Mouse (Mus musculus) forebrain, embryonic 13.5 days (tissue): Measurements from ENCODE around the gene Siah1b. TPM values are rescaled to one million over a fixed set of nuclear protein-coding genes. Genes with fewer than 3 reads are reported as not detected.

Experiments used
- ATAC-seq: fragments of 200-750 bp; cut with Nextera tagmentation; 2 replicates; pipeline ENCODE4 v1.8.0; 2017
- H3K27ac ChIP-seq: fragments of 300-500 bp; sonication (generic); 2 replicates; pipeline ENCODE4 v1.5.1; 2015; ENCODE audit warnings: inconsistent platforms, mild to moderate bottlenecking, moderate library complexity
- H3K27me3 ChIP-seq: fragments of 300-500 bp; sonication (generic); 2 replicates; pipeline ENCODE4 v1.6.1; 2015; ENCODE audit warnings: mild to moderate bottlenecking, inconsistent platforms
- H3K36me3 ChIP-seq: fragments of 300-500 bp; sonication (generic); 2 replicates; pipeline ENCODE4 v1.6.1; 2015; ENCODE audit warnings: mild to moderate bottlenecking, inconsistent platforms; ENCODE audit not compliant: poor library complexity, severe bottlenecking
- H3K4me1 ChIP-seq: fragments of 300-500 bp; sonication (generic); 2 replicates; pipeline ENCODE4 v1.6.1; 2015; ENCODE audit warnings: inconsistent platforms
- H3K4me2 ChIP-seq: fragments of 300-500 bp; sonication (generic); 2 replicates; pipeline ENCODE4 v1.6.1; 2015; ENCODE audit warnings: inconsistent platforms, mild to moderate bottlenecking, moderate library complexity
- H3K4me3 ChIP-seq: fragments of 300-500 bp; sonication (generic); 2 replicates; pipeline ENCODE4 v1.5.1; 2015; ENCODE audit warnings: mild to moderate bottlenecking, inconsistent platforms
- H3K9ac ChIP-seq: fragments of 300-500 bp; sonication (generic); 2 replicates; pipeline ENCODE4 v1.6.1; 2015; ENCODE audit warnings: mild to moderate bottlenecking, inconsistent platforms
- H3K9me3 ChIP-seq: fragments of 300-500 bp; sonication (generic); replicated peaks from 2 replicates; pipeline ENCODE4 v1.6.1; 2016; ENCODE audit warnings: inconsistent platforms
- WGBS: fragments of 180-500 bp; shearing (Covaris S2); methylation state at CpG from one replicate; pipeline ENCODE4 v1.1.7; 2015; 5-methylcytosine and 5-hydroxymethylcytosine counted together
- polyA plus RNA-seq: library from polyadenylated mRNA; unstranded; fragments of >200 nt; fragmentation: Nextera tagmentation; extraction: Ambion mirVana; gene quantifications from 2 replicates; pipeline ENCODE4 v1.2.1, GENCODE M21; 2015

Gene Siah1b
- polyA plus RNA-seq, 1 experiment from 2014 or later = 36.6 TPM

DNA sequence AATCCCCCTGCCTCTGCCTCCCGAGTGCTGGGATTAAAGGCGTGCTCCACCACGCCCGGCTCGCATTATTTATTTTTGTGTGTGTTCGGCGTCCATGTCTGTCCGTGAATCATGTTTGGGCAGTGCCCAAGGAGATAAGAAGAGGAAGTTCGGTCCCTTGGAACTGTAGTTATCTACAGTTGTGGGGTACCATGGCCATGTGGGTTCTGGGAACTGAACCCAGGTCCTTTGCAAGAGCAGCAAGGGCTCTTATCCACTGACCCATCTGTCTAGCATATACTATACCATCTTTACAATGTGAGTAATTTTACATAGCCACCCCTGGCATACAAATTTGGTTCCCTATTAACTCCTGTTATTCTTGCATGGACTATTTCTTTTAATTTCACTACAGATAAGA, 5.7 kb upstream of the Siah1b start:
- Histone ChIP-seq H3K4me1 (no peaks in the 10 kb centered on the region), H3K4me2 (no peak overlapping the region), H3K36me3 (no peaks in the 10 kb centered on the region), H3K27ac (no peak overlapping the region), H3K4me3 (no peak overlapping the region), H3K27me3 (no peaks in the 10 kb centered on the region), H3K9ac (no peak overlapping the region), H3K9me3 (no peaks in the 10 kb centered on the region)
- WGBS = 88% methylated on average over 9 of the region's 9 CpGs
- no peak for ATAC-seq

DNA sequence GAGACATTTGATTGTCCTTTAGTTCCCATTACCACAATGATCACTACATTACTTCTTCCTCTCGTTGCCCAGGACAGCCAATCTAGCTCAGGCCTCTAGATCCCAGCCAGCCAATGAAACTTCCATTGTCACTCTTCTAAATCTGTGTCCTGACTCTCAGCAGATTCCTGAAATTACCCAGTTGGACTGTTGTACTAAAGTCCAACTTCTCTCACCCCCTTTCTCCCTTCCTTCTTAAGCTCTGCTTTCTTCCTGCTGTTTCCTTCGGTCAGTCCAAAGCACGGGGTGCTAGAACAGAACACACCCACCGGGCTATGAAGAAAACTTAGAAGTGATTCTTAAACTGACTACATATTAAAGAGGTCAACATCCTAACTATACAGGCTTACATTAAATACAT, 7.3 kb downstream of the Siah1b start:
- H3K4me2 ChIP-seq = no peak overlapping the region
- H3K36me3 ChIP-seq = peaks cover 9% of the 10 kb centered on the region; the same call in 1 of the 2 replicates
- no peak overlapping the region for H3K27ac ChIP-seq
- no peaks in the 10 kb centered on the region for H3K9me3 ChIP-seq
- no peaks in the 10 kb centered on the region for H3K4me1 ChIP-seq
- H3K4me3 ChIP-seq = no peak overlapping the region
- no peaks in the 10 kb centered on the region for H3K27me3 ChIP-seq
- ATAC-seq = no peak
- H3K9ac ChIP-seq = no peak overlapping the region
- WGBS = 86% methylated on average over 4 of the region's 4 CpGs

DNA sequence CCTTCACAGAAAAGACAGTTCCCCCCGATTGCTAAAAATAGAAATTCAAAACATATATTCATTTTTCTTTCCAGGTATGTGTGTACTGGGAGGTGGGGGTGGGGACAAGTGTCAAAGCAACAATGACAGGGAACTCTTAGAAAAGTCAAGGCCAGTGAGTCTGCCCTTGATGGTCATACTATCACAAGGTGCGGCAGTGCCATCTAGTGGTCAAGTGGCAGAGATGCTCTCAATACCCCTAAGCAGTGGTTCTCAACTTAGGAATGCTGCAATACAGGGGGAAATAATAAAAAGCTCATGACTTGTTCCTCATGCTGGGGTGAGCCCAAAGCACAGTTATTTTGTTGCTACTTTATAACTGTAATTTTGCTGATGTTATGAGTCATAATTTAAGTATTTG, 10.1 kb downstream of the Siah1b start:
- WGBS = 15% methylated on average over 2 of the region's 2 CpGs

GRCm38 (mm10) chrX:164059070-164059469, 17.2 kb downstream of the Siah1b start:
- no peak for ATAC-seq
- H3K9me3 ChIP-seq = no peaks in the 10 kb centered on the region

More for the DNA sequence above, 10.1 kb downstream of the Siah1b start:
- H3K4me3 ChIP-seq = no peak overlapping the region
- ATAC-seq = peak; percentile 78
- H3K27ac ChIP-seq = no peak overlapping the region
- H3K36me3 ChIP-seq = no peaks in the 10 kb centered on the region
- H3K9me3 ChIP-seq = no peaks in the 10 kb centered on the region
- H3K27me3 ChIP-seq = no peaks in the 10 kb centered on the region; the same call in 1 of the 2 replicates
- H3K4me2 ChIP-seq = no peak overlapping the region
- no peak overlapping the region for H3K9ac ChIP-seq
- no peaks in the 10 kb centered on the region for H3K4me1 ChIP-seq

DNA sequence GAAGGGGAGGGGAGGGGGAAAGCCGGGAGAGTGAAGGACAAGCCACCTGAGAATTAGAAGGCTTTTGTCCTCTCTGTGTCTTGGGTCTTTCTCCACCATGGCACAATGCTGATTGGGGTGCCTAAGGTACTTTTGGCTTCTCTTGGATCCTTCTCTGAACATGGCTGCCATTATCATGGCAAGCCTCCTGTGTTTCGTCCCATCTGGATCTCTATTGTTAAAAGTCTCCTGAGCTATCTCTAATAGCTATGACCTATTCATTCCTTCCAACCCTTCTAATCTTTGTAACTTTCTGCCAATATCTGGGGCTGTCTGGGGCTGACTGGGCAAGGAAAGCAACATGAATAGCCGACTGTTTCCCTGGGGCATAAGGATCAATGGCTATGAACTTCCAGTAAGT, 17.8 kb downstream of the Siah1b start:
- Histone ChIP-seq H3K27ac (no peak overlapping the region), H3K9ac (no peak overlapping the region), H3K9me3 (no peaks in the 10 kb centered on the region), H3K4me1 (no peaks in the 10 kb centered on the region), H3K4me3 (no peak overlapping the region), H3K4me2 (no peak overlapping the region), H3K27me3 (no peaks in the 10 kb centered on the region; the same call in 1 of the 2 replicates), H3K36me3 (no peaks in the 10 kb centered on the region)
- ATAC-seq = no peak
- WGBS = 75% methylated on average over 3 of the region's 3 CpGs

More at GRCm38 (mm10) chrX:164059070-164059469, 17.2 kb downstream of the Siah1b start:
- Histone ChIP-seq H3K4me1 (no peaks in the 10 kb centered on the region), H3K4me3 (no peak overlapping the region), H3K4me2 (no peak overlapping the region), H3K36me3 (no peaks in the 10 kb centered on the region), H3K27ac (no peak overlapping the region), H3K9ac (no peak overlapping the region), H3K27me3 (no peaks in the 10 kb centered on the region; the same call in 1 of the 2 replicates)
- WGBS = 65% methylated on average over 4 of the region's 4 CpGs

DNA sequence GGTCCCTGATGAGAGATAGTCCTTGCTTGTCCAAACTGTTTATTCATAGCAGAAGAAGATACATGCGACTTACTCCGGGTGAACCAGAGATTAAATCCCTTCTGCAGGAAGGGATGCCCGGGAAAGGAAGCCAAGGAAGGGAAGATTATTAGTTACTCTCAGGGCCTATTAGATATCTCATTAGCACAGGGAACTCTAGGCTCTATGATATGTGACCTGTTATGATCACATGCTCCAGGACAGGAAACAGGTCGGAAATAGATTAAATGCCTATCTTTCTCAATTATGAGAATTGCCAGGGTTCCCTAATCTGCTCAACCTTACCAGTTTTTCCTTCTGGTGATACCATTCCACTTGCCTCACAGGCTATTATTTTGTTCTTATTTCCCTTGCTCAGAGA, 20.6 kb downstream of the Siah1b start:
- Histone ChIP-seq H3K27me3 (no peaks in the 10 kb centered on the region; the same call in 1 of the 2 replicates), H3K27ac (no peak overlapping the region), H3K4me2 (no peak overlapping the region), H3K9me3 (no peaks in the 10 kb centered on the region), H3K36me3 (no peaks in the 10 kb centered on the region), H3K4me1 (no peaks in the 10 kb centered on the region), H3K4me3 (no peak overlapping the region), H3K9ac (no peak overlapping the region)
- 93% methylated on average over 4 of the region's 4 CpGs for WGBS
- no peak for ATAC-seq

- ATAC-seq = no peak
- no peaks in the 10 kb centered on the region for H3K36me3 ChIP-seq
- H3K27me3 ChIP-seq = no peaks in the 10 kb centered on the region
- H3K4me2 ChIP-seq = no peak overlapping the region
- 82% methylated on average over 2 of the region's 2 CpGs for WGBS
- no peak overlapping the region for H3K27ac ChIP-seq
- no peak overlapping the region for H3K4me3 ChIP-seq
- H3K4me1 ChIP-seq = no peaks in the 10 kb centered on the region
- H3K9me3 ChIP-seq = no peaks in the 10 kb centered on the region
- H3K9ac ChIP-seq = no peak overlapping the region
Observed at GRCm38 (mm10) chrX:164046736-164047135, 29.6 kb downstream of the Siah1b start.

- peaks cover 7% of the 10 kb centered on the region; the same call in 1 of the 2 replicates for H3K4me1 ChIP-seq
- H3K9me3 ChIP-seq = no peaks in the 10 kb centered on the region
- no peak overlapping the region for H3K9ac ChIP-seq
- no peak overlapping the region for H3K4me2 ChIP-seq
- no peak overlapping the region for H3K4me3 ChIP-seq
- H3K36me3 ChIP-seq = no peaks in the 10 kb centered on the region
- 74% methylated on average over 13 of the region's 13 CpGs for WGBS
- no peak overlapping the region for H3K27ac ChIP-seq
- no peak for ATAC-seq
- H3K27me3 ChIP-seq = no peaks in the 10 kb centered on the region
Observed at GRCm38 (mm10) chrX:164042069-164042468, 34.2 kb downstream of the Siah1b start.

DNA sequence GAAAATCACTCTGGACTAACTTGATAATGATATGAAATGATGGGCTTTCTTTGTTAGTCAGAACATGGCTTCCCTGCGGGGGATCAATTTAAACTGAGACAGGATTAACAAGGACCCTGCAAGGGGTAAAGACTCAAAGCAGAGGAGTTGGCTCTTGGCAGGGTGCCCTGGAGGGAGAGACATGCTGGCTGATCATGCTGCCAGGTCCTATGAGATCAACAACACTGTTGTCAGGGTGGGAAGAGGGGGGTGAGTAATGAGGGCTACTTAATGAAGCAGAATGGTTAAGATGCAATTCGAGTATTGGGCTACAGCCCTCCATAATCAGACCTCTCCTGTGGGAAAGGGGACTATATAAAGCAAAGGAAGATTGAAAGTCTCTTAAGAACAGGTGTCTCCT, 37.4 kb downstream of the Siah1b start:
- H3K9me3 ChIP-seq = no peaks in the 10 kb centered on the region
- no peaks in the 10 kb centered on the region for H3K27me3 ChIP-seq
- H3K27ac ChIP-seq = no peak overlapping the region
- no peaks in the 10 kb centered on the region for H3K36me3 ChIP-seq
- H3K9ac ChIP-seq = no peak overlapping the region
- H3K4me2 ChIP-seq = no peak overlapping the region
- H3K4me3 ChIP-seq = no peak overlapping the region
- ATAC-seq = peak; percentile 73
- 21% methylated on average over 2 of the region's 2 CpGs for WGBS
- peaks cover 7% of the 10 kb centered on the region; the same call in 1 of the 2 replicates for H3K4me1 ChIP-seq

DNA sequence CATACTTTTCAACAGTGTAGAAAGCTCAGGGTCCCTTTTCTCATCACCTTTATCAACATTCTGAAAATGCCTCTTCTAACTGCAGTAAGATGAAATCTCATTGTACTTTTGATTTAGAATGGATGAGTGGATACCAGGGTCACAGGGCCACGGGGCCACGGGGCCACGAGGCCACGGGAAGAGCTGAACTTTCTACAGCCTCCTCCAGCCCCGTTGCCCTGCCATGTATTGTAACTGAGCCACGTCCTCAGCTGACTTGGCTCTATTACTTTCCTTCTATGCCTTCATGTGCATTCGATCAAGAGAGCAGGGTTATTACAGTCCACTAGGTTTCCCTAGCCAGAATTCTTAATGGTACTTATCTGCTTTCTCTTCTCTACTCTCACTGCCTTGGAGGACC, 40.4 kb downstream of the Siah1b start:
- 92% methylated on average over 7 of the region's 7 CpGs for WGBS
- H3K27ac ChIP-seq = no peak overlapping the region
- peaks cover 7% of the 10 kb centered on the region; the same call in 1 of the 2 replicates for H3K4me1 ChIP-seq
- H3K9ac ChIP-seq = no peak overlapping the region
- no peaks in the 10 kb centered on the region for H3K9me3 ChIP-seq
- H3K36me3 ChIP-seq = no peaks in the 10 kb centered on the region
- no peak for ATAC-seq
- no peaks in the 10 kb centered on the region for H3K27me3 ChIP-seq
- no peak overlapping the region for H3K4me2 ChIP-seq
- no peak overlapping the region for H3K4me3 ChIP-seq

DNA sequence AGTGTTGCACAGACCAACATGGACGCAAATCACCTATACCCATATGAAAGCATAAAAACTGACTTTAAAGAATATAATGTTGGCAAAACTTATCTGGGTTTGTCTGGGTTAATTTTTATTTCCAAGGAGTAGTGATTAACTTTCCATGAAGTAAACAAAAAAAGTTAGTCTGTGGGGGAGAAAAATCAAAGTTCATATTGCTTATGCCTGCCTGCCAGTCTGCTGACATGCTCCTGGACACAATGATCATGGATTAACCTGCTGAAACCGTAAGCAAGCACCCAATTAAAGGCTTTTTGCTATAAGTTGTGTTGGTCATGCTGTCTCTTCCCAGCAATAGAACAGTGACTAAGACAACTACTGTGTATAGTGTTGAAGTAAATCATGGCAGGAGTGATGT, 40.9 kb downstream of the Siah1b start:
- 94% methylated on average over 2 of the region's 2 CpGs for WGBS

DNA sequence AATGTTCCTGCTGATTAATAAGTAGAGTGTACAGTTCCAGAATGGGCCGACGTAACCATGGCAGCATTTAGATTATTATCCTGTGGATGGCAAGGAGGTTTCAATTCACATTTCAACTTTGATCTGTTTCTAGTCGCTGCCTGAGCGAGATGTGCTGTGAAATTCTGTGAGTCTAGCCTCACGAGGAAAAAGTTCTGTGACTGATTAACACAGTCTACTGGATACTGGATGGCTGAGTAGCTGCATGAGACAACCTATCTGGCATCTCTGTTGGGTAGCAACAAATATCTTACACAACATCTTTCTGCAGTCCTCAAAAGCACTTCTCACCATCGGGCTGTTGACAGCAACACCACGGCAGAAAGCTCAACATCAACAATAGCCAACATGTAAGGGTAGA, 43.8 kb downstream of the Siah1b start:
- no peak overlapping the region for H3K4me2 ChIP-seq
- no peak overlapping the region for H3K9ac ChIP-seq
- H3K4me1 ChIP-seq = no peaks in the 10 kb centered on the region
- no peak overlapping the region for H3K4me3 ChIP-seq
- ATAC-seq = no peak
- no peaks in the 10 kb centered on the region for H3K27me3 ChIP-seq
- H3K36me3 ChIP-seq = no peaks in the 10 kb centered on the region
- no peak overlapping the region for H3K27ac ChIP-seq
- H3K9me3 ChIP-seq = no peaks in the 10 kb centered on the region
- 92% methylated on average over 7 of the region's 7 CpGs for WGBS

More for the DNA sequence above, 40.9 kb downstream of the Siah1b start:
- no peak for ATAC-seq
- no peak overlapping the region for H3K9ac ChIP-seq
- no peaks in the 10 kb centered on the region for H3K27me3 ChIP-seq
- no peaks in the 10 kb centered on the region for H3K9me3 ChIP-seq
- H3K4me2 ChIP-seq = no peak overlapping the region
- H3K4me3 ChIP-seq = no peak overlapping the region
- peaks cover 7% of the 10 kb centered on the region; the same call in 1 of the 2 replicates for H3K4me1 ChIP-seq
- no peak overlapping the region for H3K27ac ChIP-seq
- H3K36me3 ChIP-seq = no peaks in the 10 kb centered on the region

DNA sequence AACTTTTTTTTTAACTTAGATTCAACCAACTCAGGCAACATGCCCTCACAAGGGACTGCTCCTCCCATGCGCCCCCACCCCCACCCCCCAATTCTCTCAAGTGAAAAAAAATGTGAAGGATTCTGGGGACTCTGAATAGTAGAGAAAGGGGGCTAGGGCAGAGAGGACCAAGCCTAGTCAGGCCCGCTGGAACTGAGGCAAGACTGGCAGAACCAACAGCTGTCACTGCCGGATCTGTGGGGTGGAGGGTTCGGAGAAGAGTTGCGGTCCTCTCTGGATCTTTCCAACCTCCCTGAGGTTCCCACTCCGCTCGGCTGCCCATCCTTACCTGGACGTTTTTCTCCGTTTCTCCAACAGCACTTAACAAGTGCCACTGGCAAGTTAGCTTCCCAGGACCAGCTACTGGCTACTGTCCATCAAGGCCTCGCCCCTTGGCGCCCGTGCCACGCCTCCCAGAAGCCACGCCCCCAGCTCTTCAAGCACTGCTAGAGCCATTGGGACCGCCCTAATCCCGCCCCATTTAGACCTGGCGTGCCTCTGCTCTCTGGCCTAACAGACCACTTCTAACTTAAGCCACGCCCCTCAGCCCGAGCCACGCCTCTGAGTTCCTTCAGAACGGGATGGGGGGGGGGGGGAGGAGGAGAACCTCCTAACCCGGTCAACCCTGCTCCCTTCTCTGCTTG, 48.5 kb downstream of the Siah1b start, which contains the start of gene Car5b:
TSS of gene Car5b (minus strand) at position 391 of the 683 bp plus-strand sequence.
- Histone ChIP-seq H3K27me3 (peaks cover 2% of the 10 kb centered on the region; the same call in 1 of the 2 replicates), H3K4me2 (peak within 1 kb of the TSS; percentile 56), H3K9ac (no peak within 1 kb of the TSS), H3K36me3 (no peaks in the 10 kb centered on the region), H3K9me3 (no peaks in the 10 kb centered on the region), H3K4me1 (no peaks in the 10 kb centered on the region), H3K27ac (no peak within 1 kb of the TSS), H3K4me3 (peak within 1 kb of the TSS; percentile 25)
- 11% methylated on average over 22 of the region's 22 CpGs for WGBS
- peak; percentile 93 for ATAC-seq
